Mouse (Mus musculus) liver, embryonic 15.5 days (tissue): ENCODE results near the gene 1500011B03Rik. TPM values are rescaled to one million over a fixed set of nuclear protein-coding genes. Genes with fewer than 3 reads are reported as not detected.
"Not testable (repeated sequence)": the region's sequence is repeated elsewhere in the genome, so short reads cannot be mapped to it uniquely, and the experiment has no call there.

Source experiments
- ATAC-seq: fragments of 200-750 bp; cut with Nextera tagmentation; 2 replicates; pipeline ENCODE4 v1.8.0; 2017; ENCODE audit warnings: moderate number of reproducible peaks, mild to moderate bottlenecking, moderate library complexity; ENCODE audit not compliant: insufficient read depth
- H3K27ac ChIP-seq: fragments of 300-500 bp; sonication (generic); replicated peaks from 2 replicates; pipeline ENCODE4 v1.5.1; 2015; ENCODE audit warnings: mild to moderate bottlenecking, inconsistent platforms
- H3K27me3 ChIP-seq: fragments of 300-500 bp; sonication (generic); 2 replicates; pipeline ENCODE4 v1.6.1; 2015; ENCODE audit warnings: mild to moderate bottlenecking, inconsistent platforms
- H3K36me3 ChIP-seq: fragments of 300-500 bp; sonication (generic); replicated peaks from 2 replicates; pipeline ENCODE4 v1.6.1; 2015; ENCODE audit warnings: moderate library complexity, mild to moderate bottlenecking, inconsistent platforms
- H3K4me1 ChIP-seq: fragments of 300-500 bp; sonication (generic); replicated peaks from 2 replicates; pipeline ENCODE4 v1.6.1; 2015; ENCODE audit warnings: inconsistent platforms
- H3K4me2 ChIP-seq: fragments of 300-500 bp; sonication (generic); 2 replicates; pipeline ENCODE4 v1.6.1; 2015; ENCODE audit warnings: moderate library complexity, mild to moderate bottlenecking, inconsistent platforms
- H3K4me3 ChIP-seq: fragments of 300-500 bp; sonication (generic); replicated peaks from 2 replicates; pipeline ENCODE4 v1.5.1; 2015; ENCODE audit warnings: mild to moderate bottlenecking, inconsistent platforms
- H3K9ac ChIP-seq: fragments of 300-500 bp; sonication (generic); 2 replicates; pipeline ENCODE4 v1.6.1; 2015; ENCODE audit warnings: moderate library complexity, mild to moderate bottlenecking, inconsistent platforms
- H3K9me3 ChIP-seq: fragments of 300-500 bp; sonication (generic); replicated peaks from 2 replicates; pipeline ENCODE4 v1.6.1; 2016; ENCODE audit warnings: inconsistent platforms
- WGBS: fragments of 180-500 bp; shearing (Covaris S2); methylation state at CpG from one replicate; pipeline ENCODE4 v1.1.7; 2015; ENCODE audit warnings: mixed read lengths; ENCODE audit not compliant: insufficient replicate concordance; 5-methylcytosine and 5-hydroxymethylcytosine counted together
- polyA plus RNA-seq: library from polyadenylated mRNA; unstranded; fragments of >200 nt; fragmentation: Nextera tagmentation; extraction: Ambion mirVana; gene quantifications from 2 replicates; pipeline ENCODE4 v1.2.1, GENCODE M21; 2015

Gene 1500011B03Rik
- polyA plus RNA-seq = 21.3 and 21.4 TPM in 2 replicates

GRCm38 (mm10) chr5:114822796-114823688 is at the start of gene 1500011B03Rik:
TSS of gene 1500011B03Rik (minus strand) at chr5:114823468.
- Histone ChIP-seq H3K4me3 (peak within 1 kb of the TSS; percentile 72), H3K4me2 (peak within 1 kb of the TSS; percentile 90), H3K9me3 (no peaks in the 10 kb centered on the region), H3K27ac (peak within 1 kb of the TSS; percentile 45; the same call in 1 of the 2 replicates), H3K27me3 (no peaks in the 10 kb centered on the region), H3K4me1 (peaks cover 30% of the 10 kb centered on the region), H3K36me3 (peaks cover 4% of the 10 kb centered on the region; the same call in 1 of the 2 replicates), H3K9ac (peak within 1 kb of the TSS; percentile 51)
- 8% methylated on average over 53 of the region's 53 CpGs for WGBS
- ATAC-seq = peak; percentile 53

GRCm38 (mm10) chr5:114865279-114865678 is 42.0 kb upstream of the 1500011B03Rik start:
- H3K9me3 ChIP-seq = no peaks in the 10 kb centered on the region; the same call in 1 of the 2 replicates
- WGBS = 74% methylated on average over 12 of the region's 12 CpGs
- ATAC-seq = no peak
- peaks cover under 1% of the 10 kb centered on the region; the same call in 1 of the 2 replicates for H3K27me3 ChIP-seq
- H3K36me3 ChIP-seq = no peaks in the 10 kb centered on the region
- no peak overlapping the region for H3K4me3 ChIP-seq
- H3K27ac ChIP-seq = no peak overlapping the region
- H3K4me1 ChIP-seq = 0 out of 2 replicates have a peak, but pooled peaks cover 8% of the 10 kb centered on the region
- H3K4me2 ChIP-seq = no peak overlapping the region
- no peak overlapping the region for H3K9ac ChIP-seq

GRCm38 (mm10) chr5:114864813-114865212 is 41.5 kb upstream of the 1500011B03Rik start:
- 70% methylated on average over 7 of the region's 7 CpGs for WGBS
- ATAC-seq = no peak
- no peak overlapping the region for H3K4me3 ChIP-seq

GRCm38 (mm10) chr5:114861730-114862129 is 38.5 kb upstream of the 1500011B03Rik start:
- no peaks in the 10 kb centered on the region for H3K9me3 ChIP-seq
- H3K9ac ChIP-seq = no peak overlapping the region
- peaks cover 33% of the 10 kb centered on the region for H3K27me3 ChIP-seq
- no peak overlapping the region for H3K4me3 ChIP-seq
- no peaks in the 10 kb centered on the region for H3K36me3 ChIP-seq
- WGBS = 56% methylated on average over 6 of the region's 6 CpGs
- H3K4me2 ChIP-seq = no peak overlapping the region
- H3K4me1 ChIP-seq = 0 out of 2 replicates have a peak, but pooled peaks cover 8% of the 10 kb centered on the region
- ATAC-seq = no peak
- H3K27ac ChIP-seq = no peak overlapping the region

More at GRCm38 (mm10) chr5:114864813-114865212, 41.5 kb upstream of the 1500011B03Rik start:
- H3K9me3 ChIP-seq = no peaks in the 10 kb centered on the region; the same call in 1 of the 2 replicates
- H3K4me2 ChIP-seq = no peak overlapping the region
- 0 out of 2 replicates have a peak, but pooled peaks cover 8% of the 10 kb centered on the region for H3K4me1 ChIP-seq
- H3K27ac ChIP-seq = no peak overlapping the region
- peaks cover 5% of the 10 kb centered on the region; the same call in 1 of the 2 replicates for H3K27me3 ChIP-seq
- H3K9ac ChIP-seq = no peak overlapping the region
- H3K36me3 ChIP-seq = no peaks in the 10 kb centered on the region

- Histone ChIP-seq H3K4me3 (no peak overlapping the region), H3K36me3 (no peaks in the 10 kb centered on the region), H3K27ac (no peak overlapping the region), H3K27me3 (peaks cover 43% of the 10 kb centered on the region), H3K4me2 (no peak overlapping the region), H3K9ac (no peak overlapping the region), H3K9me3 (no peaks in the 10 kb centered on the region), H3K4me1 (0 out of 2 replicates have a peak, but pooled peaks cover 8% of the 10 kb centered on the region)
- no peak for ATAC-seq
- WGBS = 5% methylated on average over 18 of the region's 18 CpGs
These were observed 36.0 kb upstream of the 1500011B03Rik start for GRCm38 (mm10) chr5:114859253-114859652.

- Histone ChIP-seq H3K27ac (no peak within 1 kb of the TSS), H3K27me3 (peaks cover 43% of the 10 kb centered on the region), H3K4me2 (no peak within 1 kb of the TSS), H3K4me3 (no peak within 1 kb of the TSS), H3K36me3 (no peaks in the 10 kb centered on the region), H3K9ac (no peak within 1 kb of the TSS), H3K4me1 (0 out of 2 replicates have a peak, but pooled peaks cover 8% of the 10 kb centered on the region), H3K9me3 (no peaks in the 10 kb centered on the region)
- ATAC-seq = no peak
- 64% methylated on average over 12 of the region's 12 CpGs for WGBS
These were observed 35.3 kb upstream of the 1500011B03Rik start, which contains the start of gene Gm9936 for GRCm38 (mm10) chr5:114858582-114858981. TSS of gene Gm9936 (minus strand) at chr5:114858682.

- not testable (repeated sequence) for H3K4me1 ChIP-seq, H3K4me3 ChIP-seq, H3K27ac ChIP-seq, H3K36me3 ChIP-seq, H3K9me3 ChIP-seq, H3K9ac ChIP-seq, ATAC-seq, H3K4me2 ChIP-seq
- H3K27me3 ChIP-seq = peaks cover 25% of the 10 kb centered on the region
- 73% methylated on average over 3 of the region's 5 CpGs for WGBS
These were observed 30.1 kb upstream of the 1500011B03Rik start, which contains the start of gene 4930519G04Rik for GRCm38 (mm10) chr5:114853364-114853763. TSS of gene 4930519G04Rik (plus strand) at chr5:114853664.

GRCm38 (mm10) chr5:114851565-114852236 is 28.4 kb upstream of the 1500011B03Rik start:
- Histone ChIP-seq H3K27me3 (peaks cover 10% of the 10 kb centered on the region; the same call in 1 of the 2 replicates), H3K36me3 (no peaks in the 10 kb centered on the region), H3K9me3 (no peaks in the 10 kb centered on the region), H3K27ac (no peak overlapping the region), H3K4me2 (no peak overlapping the region), H3K4me3 (no peak overlapping the region), H3K4me1 (no peaks in the 10 kb centered on the region), H3K9ac (no peak overlapping the region)
- WGBS = 66% methylated on average over 20 of the region's 20 CpGs
- ATAC-seq = peak; percentile 58; the same call in 1 of the 2 replicates

- H3K4me3 ChIP-seq, H3K9ac ChIP-seq, H3K36me3 ChIP-seq, H3K27ac ChIP-seq, ATAC-seq, H3K27me3 ChIP-seq, H3K4me1 ChIP-seq, H3K4me2 ChIP-seq, H3K9me3 ChIP-seq: not testable (repeated sequence)
- WGBS = 77% methylated on average over 2 of the region's 2 CpGs
These were observed 21.1 kb upstream of the 1500011B03Rik start for GRCm38 (mm10) chr5:114844371-114844770.

- no peaks in the 10 kb centered on the region for H3K4me1 ChIP-seq
- H3K36me3 ChIP-seq = no peaks in the 10 kb centered on the region
- H3K9me3 ChIP-seq = no peaks in the 10 kb centered on the region
- H3K27ac ChIP-seq = no peak overlapping the region
- H3K27me3 ChIP-seq = peaks cover 4% of the 10 kb centered on the region; the same call in 1 of the 2 replicates
- H3K4me3 ChIP-seq = no peak overlapping the region
- no peak overlapping the region for H3K4me2 ChIP-seq
- H3K9ac ChIP-seq = no peak overlapping the region
- ATAC-seq = no peak
- WGBS = 70% methylated on average over 5 of the region's 5 CpGs
These were observed 19.4 kb upstream of the 1500011B03Rik start for GRCm38 (mm10) chr5:114842674-114843073.

GRCm38 (mm10) chr5:114842155-114842554 is 18.9 kb upstream of the 1500011B03Rik start:
- H3K4me3 ChIP-seq, H3K27ac ChIP-seq, ATAC-seq, H3K4me1 ChIP-seq, H3K9me3 ChIP-seq, H3K27me3 ChIP-seq, H3K36me3 ChIP-seq, H3K9ac ChIP-seq, H3K4me2 ChIP-seq: not testable (repeated sequence)
- 52% methylated on average over 3 of the region's 3 CpGs for WGBS
